Mouse (Mus musculus): Measurements from ENCODE around the gene Chmp2b. TPM values are rescaled to one million over a fixed set of nuclear protein-coding genes. Genes with fewer than 3 reads are reported as not detected.

Chmp2b gene
- polyA plus RNA-seq, 1 experiment from 2014 or later = 22.9 TPM

DNA sequence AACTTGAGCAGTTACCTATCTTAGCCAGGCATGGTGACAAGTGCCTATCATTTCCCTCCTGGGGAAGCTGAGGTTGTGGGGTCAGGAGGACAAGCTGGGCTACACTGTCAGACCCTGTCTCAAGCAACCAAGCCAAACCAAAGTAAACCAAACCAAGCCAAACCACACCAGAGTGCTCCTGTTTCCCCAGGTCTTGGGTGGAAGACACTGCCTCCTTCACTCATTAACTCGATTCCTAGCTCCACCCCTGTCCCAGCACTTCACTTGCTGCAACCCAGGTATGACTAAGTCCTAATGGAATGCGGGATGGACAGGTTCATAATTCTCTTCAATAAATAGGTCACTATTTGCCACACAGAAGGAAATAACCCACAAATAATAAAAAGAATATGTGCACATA lies 2.9 kb downstream of the Chmp2b start:
- Histone ChIP-seq H3K9me3 (replicated peaks) (no peaks in the 10 kb centered on the region), H3K27me3 (replicated peaks) (no peaks in the 10 kb centered on the region), H3K4me2 (no peak overlapping the region), H3K9ac (no peak overlapping the region), H3K27ac (no peak overlapping the region), H3K36me3 (no peaks in the 10 kb centered on the region), H3K4me1 (peaks cover 12% of the 10 kb centered on the region), H3K4me3 (no peak overlapping the region)
- ATAC-seq = no peak
- WGBS (ENCODE audit: insufficient replicate concordance) = 66% methylated on average over 2 of the region's 2 CpGs

DNA sequence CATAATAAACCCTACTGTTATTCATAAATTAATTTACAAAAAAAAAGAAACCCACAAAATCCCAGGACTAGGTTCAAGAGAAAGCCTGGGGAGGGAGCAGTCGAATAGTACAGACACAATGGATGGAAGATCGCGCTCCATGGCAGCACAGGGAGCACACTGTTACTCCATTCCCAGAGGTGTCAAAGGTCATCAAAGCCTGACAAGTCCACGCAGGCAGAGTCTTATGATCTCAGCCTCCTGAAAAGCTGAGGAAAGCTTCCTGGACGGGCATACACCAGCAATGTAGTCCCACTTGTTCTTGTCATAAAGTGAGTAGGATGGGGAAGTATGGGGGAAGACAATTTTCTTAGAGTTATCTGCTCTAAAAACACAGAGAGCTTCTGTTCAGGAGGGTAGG lies 5.2 kb downstream of the Chmp2b start:
- Histone ChIP-seq H3K4me3 (no peak overlapping the region), H3K4me1 (peaks cover 7% of the 10 kb centered on the region), H3K4me2 (no peak overlapping the region), H3K9me3 (replicated peaks) (no peaks in the 10 kb centered on the region), H3K36me3 (no peaks in the 10 kb centered on the region), H3K27me3 (replicated peaks) (no peaks in the 10 kb centered on the region), H3K9ac (no peak overlapping the region), H3K27ac (no peak overlapping the region)
- 75% methylated on average over 5 of the region's 5 CpGs for WGBS (ENCODE audit: insufficient replicate concordance)
- ATAC-seq = no peak

DNA sequence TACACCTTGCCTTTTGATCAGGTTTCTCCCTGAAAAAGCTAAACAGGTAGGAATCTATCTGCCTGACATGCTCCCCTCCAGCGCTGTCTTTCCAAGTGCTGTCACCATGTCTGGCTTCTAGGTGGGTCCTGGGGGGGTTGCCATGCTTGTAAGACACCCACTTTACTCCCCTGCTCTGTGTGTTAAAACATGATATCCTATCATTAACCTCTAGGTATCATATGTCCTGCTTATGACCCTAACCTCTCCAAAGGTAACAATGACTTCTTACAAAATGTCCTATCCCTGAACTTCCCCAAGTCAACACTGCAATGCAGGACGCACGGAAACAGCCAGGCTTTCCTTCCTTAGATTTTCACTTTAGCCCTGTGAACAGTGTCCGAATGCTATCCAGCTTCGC lies 8.3 kb downstream of the Chmp2b start:
- Histone ChIP-seq H3K4me1 (no peaks in the 10 kb centered on the region), H3K9ac (no peak overlapping the region), H3K36me3 (no peaks in the 10 kb centered on the region), H3K9me3 (replicated peaks) (no peaks in the 10 kb centered on the region), H3K4me2 (no peak overlapping the region), H3K27ac (no peak overlapping the region), H3K4me3 (no peak overlapping the region), H3K27me3 (replicated peaks) (no peaks in the 10 kb centered on the region)
- ATAC-seq = no peak
- WGBS (ENCODE audit: insufficient replicate concordance) = 69% methylated on average over 5 of the region's 5 CpGs

DNA sequence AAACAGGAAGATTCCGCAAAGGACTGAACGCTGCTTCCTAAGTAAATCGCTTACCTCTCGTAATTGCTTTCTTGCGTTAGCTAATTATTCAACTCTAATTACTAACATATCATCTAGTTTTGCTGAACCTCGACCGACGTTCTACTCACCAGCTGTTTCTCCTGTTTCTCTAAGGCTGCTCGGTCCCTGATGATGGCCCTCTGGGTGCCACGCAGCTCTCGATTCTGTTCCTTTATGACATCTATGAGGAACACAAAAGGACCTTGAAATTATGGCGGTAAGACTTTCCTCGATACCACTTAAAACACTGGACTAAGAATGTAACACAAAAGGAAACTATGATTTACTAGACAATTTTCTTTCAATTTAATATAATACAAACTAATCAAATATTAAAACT lies 11.7 kb downstream of the Chmp2b start:
- WGBS (ENCODE audit: insufficient replicate concordance) = 87% methylated on average over 13 of the region's 13 CpGs

DNA sequence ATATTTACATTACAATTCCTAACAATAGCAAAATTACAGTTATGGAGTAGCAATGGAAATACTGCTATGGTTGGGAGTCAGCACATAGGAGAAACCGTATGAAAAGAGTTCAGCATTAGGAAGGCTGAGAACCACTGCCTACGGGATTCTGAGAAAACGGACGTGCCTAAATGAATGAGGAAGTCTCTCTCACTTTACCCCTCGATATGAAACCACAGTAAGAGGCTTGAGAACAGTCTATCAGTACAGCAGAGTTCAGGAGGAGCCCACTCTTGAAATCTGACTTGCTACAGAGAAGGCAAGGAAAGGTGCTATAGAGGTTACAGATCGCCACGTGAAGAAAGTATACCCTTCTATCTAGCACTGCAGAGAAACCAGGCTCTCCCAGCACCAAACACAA lies 13.6 kb downstream of the Chmp2b start:
- no peak for ATAC-seq
- H3K9ac ChIP-seq = no peak overlapping the region
- no peak overlapping the region for H3K4me3 ChIP-seq
- 30% methylated on average over 7 of the region's 7 CpGs for WGBS (ENCODE audit: insufficient replicate concordance)
- H3K4me1 ChIP-seq = no peaks in the 10 kb centered on the region
- no peaks in the 10 kb centered on the region for H3K9me3 ChIP-seq (replicated peaks)
- H3K36me3 ChIP-seq = peaks cover 11% of the 10 kb centered on the region
- H3K4me2 ChIP-seq = no peak overlapping the region
- H3K27me3 ChIP-seq (replicated peaks) = no peaks in the 10 kb centered on the region
- no peak overlapping the region for H3K27ac ChIP-seq

More for the DNA sequence above, 11.7 kb downstream of the Chmp2b start:
- H3K9me3 ChIP-seq (replicated peaks) = no peaks in the 10 kb centered on the region
- H3K9ac ChIP-seq = no peak overlapping the region
- no peak overlapping the region for H3K4me3 ChIP-seq
- H3K36me3 ChIP-seq = no peaks in the 10 kb centered on the region; the same call in 1 of the 2 replicates
- no peak overlapping the region for H3K4me2 ChIP-seq
- no peaks in the 10 kb centered on the region for H3K4me1 ChIP-seq
- no peak for ATAC-seq
- no peaks in the 10 kb centered on the region for H3K27me3 ChIP-seq (replicated peaks)
- H3K27ac ChIP-seq = no peak overlapping the region

DNA sequence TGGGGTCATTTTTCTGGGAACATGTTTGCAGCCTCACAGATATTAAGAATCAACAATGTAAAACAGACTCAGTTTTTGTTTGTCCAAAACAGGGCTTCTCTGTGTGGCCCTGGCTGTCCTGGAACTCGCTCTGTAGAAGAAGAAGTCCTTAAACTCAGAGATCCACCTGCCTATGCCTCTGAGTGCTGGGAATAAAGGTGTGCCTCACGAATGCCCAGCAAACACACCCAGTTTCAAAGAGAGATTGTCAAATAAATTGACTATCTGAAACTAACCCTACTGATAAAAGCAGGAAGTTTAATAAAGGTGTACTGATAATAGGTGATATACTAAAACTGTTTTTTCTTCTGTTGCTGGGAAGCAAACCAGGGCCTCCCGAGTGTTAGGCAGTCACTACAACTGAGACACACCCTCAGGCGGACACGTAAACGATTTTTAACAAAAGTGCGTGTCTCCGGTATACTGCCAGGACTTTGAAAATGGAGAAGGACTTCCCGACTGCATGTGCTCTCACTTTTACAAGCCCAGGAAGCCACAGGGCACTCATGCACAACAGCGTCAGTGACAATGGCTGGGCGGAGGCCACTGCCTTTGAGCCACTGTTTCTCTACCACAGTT lies 18.7 kb downstream of the Chmp2b start:
- Histone ChIP-seq H3K4me1 (no peaks in the 10 kb centered on the region), H3K4me3 (no peak overlapping the region), H3K36me3 (peaks cover 29% of the 10 kb centered on the region), H3K9me3 (replicated peaks) (no peaks in the 10 kb centered on the region), H3K9ac (no peak overlapping the region), H3K27me3 (replicated peaks) (no peaks in the 10 kb centered on the region), H3K27ac (no peak overlapping the region), H3K4me2 (no peak overlapping the region)
- no peak for ATAC-seq
- WGBS (ENCODE audit: insufficient replicate concordance) = 82% methylated on average over 11 of the region's 11 CpGs

DNA sequence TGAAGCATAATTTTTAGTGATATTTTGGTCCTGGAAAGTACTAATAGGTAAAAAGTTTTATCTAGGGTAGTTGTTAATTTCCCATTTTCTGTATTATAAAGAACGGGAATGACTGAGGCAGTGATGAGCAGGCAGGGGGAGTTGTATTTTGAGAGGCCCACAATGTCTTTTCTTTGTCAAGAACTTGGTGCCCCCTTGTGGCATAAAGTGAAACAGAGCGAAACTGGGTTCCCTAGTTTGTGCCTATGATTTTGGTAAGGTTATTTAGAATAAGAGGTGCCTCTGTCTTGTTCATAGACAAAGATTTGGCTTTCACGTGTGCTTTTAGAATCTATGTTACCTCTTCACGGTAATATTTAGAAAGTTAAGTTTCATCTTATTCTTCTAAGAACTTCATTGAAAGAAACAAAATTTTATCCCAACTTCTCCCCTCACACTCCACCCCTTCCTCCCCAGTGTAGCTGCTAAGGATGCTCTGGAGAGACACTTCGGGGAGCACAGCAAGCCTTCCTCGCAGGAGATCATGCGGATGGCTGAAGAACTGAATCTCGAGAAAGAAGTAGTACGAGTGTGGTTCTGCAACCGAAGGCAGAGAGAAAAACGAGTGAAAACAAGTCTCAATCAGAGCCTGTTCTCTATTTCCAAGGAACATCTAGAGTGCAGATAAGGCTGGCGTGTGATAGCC lies 29.1 kb downstream of the Chmp2b start:
- 28% methylated on average over 12 of the region's 12 CpGs for WGBS (ENCODE audit: insufficient replicate concordance)

DNA sequence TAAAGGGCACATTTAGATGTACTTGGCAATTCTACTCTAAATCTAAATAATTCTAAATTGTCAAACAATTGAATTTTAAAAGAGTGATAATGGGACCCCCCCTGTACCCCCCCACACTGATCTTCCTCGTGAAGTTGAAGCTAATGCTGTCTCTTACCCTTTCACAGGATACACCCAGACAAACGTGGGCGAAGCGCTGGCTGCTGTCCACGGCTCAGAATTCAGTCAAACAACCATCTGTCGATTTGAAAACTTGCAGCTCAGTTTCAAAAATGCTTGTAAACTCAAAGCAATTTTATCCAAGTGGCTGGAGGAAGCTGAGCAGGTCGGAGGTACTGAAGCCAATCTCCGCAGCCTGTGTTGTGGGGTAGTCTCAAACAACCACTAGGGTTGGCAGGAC lies 30.9 kb downstream of the Chmp2b start:
- Histone ChIP-seq H3K27me3 (replicated peaks) (no peaks in the 10 kb centered on the region), H3K27ac (no peak overlapping the region), H3K4me2 (no peak overlapping the region), H3K36me3 (no peaks in the 10 kb centered on the region), H3K4me1 (no peaks in the 10 kb centered on the region), H3K9me3 (replicated peaks) (no peaks in the 10 kb centered on the region), H3K9ac (no peak overlapping the region), H3K4me3 (no peak overlapping the region)
- WGBS (ENCODE audit: insufficient replicate concordance) = 63% methylated on average over 8 of the region's 8 CpGs
- no peak for ATAC-seq

More for the DNA sequence above, 29.1 kb downstream of the Chmp2b start:
- no peak overlapping the region for H3K4me2 ChIP-seq
- H3K4me1 ChIP-seq = no peaks in the 10 kb centered on the region
- no peak overlapping the region for H3K9ac ChIP-seq
- H3K27me3 ChIP-seq (replicated peaks) = no peaks in the 10 kb centered on the region
- H3K27ac ChIP-seq = no peak overlapping the region
- peaks cover 3% of the 10 kb centered on the region; the same call in 1 of the 2 replicates for H3K36me3 ChIP-seq
- no peaks in the 10 kb centered on the region for H3K9me3 ChIP-seq (replicated peaks)
- H3K4me3 ChIP-seq = no peak overlapping the region
- ATAC-seq = no peak

DNA sequence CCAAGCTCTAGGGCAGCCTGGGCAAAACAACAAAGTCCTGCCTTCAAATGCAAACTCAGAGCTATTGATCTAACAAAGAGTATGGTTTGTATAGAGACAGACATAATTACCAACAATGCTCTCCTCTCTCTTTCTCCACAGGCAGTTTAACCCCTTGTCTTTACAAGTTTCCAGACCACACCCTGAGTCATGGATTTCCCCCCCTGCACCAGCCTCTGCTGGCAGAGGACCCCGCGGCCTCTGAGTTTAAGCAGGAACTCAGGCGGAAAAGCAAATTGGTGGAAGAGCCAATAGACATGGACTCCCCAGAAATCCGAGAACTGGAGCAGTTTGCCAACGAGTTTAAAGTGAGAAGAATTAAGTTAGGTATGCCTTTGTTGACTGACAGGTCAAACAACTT lies 32.9 kb downstream of the Chmp2b start:
- H3K27ac ChIP-seq = no peak overlapping the region
- H3K4me2 ChIP-seq = no peak overlapping the region
- no peaks in the 10 kb centered on the region for H3K9me3 ChIP-seq (replicated peaks)
- H3K9ac ChIP-seq = no peak overlapping the region
- no peak for ATAC-seq
- H3K36me3 ChIP-seq = no peaks in the 10 kb centered on the region
- 34% methylated on average over 5 of the region's 5 CpGs for WGBS (ENCODE audit: insufficient replicate concordance)
- no peak overlapping the region for H3K4me3 ChIP-seq
- H3K4me1 ChIP-seq = no peaks in the 10 kb centered on the region
- H3K27me3 ChIP-seq (replicated peaks) = no peaks in the 10 kb centered on the region

DNA sequence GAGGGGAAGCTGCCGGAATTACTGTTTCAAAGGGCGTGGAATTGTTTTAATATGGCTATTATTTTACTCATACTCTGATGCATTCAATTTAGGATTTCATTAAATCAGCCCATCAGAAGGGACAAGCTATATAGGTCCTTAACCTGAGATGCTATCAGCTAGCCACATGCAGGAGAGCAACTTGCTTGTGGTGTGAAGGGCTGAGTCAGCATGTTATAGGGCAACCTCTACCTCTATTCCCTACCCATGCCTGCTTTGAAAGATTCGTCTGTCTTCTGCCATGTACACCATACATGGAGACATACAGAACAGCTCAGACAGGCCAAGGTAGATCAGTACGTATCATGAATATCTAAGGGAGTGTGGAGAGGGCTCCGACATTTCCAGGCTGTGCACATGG lies 35.8 kb downstream of the Chmp2b start:
- Histone ChIP-seq H3K4me3 (no peak overlapping the region), H3K27ac (no peak overlapping the region), H3K9me3 (replicated peaks) (no peaks in the 10 kb centered on the region), H3K4me2 (no peak overlapping the region), H3K4me1 (no peaks in the 10 kb centered on the region), H3K9ac (no peak overlapping the region), H3K27me3 (replicated peaks) (no peaks in the 10 kb centered on the region), H3K36me3 (no peaks in the 10 kb centered on the region)
- 71% methylated on average over 5 of the region's 5 CpGs for WGBS (ENCODE audit: insufficient replicate concordance)
- ATAC-seq = no peak

DNA sequence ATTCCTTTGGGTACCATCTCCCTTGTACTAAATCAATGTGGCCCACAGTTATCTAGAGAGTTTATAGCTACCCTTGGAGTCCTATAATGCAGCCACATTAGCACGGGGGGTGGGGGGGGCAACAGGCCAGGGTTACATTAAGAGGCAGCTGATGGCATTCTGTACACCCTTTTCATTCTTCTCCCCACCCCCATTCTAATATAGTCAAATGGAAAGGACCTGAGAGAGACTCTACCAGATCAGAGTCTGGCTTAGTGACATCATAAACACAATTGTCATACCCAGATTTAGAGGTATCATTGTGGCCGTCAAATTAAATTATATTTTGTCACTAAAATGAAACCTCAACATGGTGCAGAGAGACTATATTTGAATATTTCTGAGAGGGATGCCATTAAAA lies 36.5 kb downstream of the Chmp2b start:
- no peak overlapping the region for H3K4me2 ChIP-seq
- no peaks in the 10 kb centered on the region for H3K9me3 ChIP-seq (replicated peaks)
- H3K9ac ChIP-seq = no peak overlapping the region
- H3K4me1 ChIP-seq = no peaks in the 10 kb centered on the region
- no peak overlapping the region for H3K27ac ChIP-seq
- no peak for ATAC-seq
- H3K27me3 ChIP-seq (replicated peaks) = no peaks in the 10 kb centered on the region
- H3K36me3 ChIP-seq = no peaks in the 10 kb centered on the region
- WGBS (ENCODE audit: insufficient replicate concordance) = 78% methylated on average over 2 of the region's 2 CpGs
- H3K4me3 ChIP-seq = no peak overlapping the region

DNA sequence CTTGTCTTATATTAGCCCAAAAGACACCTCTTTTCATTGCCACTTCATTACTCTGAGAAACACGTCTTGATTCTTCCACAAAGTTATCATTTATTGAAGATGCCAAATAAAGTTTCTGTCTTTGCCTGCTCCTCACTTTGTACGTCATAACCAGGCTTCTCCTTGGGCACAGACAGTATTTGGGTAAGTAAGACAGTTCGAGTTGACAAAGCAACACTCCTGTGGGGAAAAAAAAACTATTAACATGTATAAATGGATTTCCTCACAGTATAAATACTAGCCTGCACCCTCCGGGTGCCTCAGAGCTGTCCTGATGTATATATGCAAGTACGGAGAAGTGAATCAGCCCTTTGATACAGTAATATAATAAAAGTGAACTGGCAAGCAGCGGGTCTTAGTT lies 42.3 kb downstream of the Chmp2b start, which contains the start of gene Pou1f1:
Pou1f1 (plus strand) TSS at position 301 of the 400 bp plus-strand sequence.
- WGBS (ENCODE audit: insufficient replicate concordance) = 71% methylated on average over 6 of the region's 6 CpGs
- H3K4me1 ChIP-seq = no peaks in the 10 kb centered on the region
- no peaks in the 10 kb centered on the region for H3K27me3 ChIP-seq (replicated peaks)
- H3K9ac ChIP-seq = no peak within 1 kb of the TSS
- H3K9me3 ChIP-seq (replicated peaks) = no peaks in the 10 kb centered on the region
- no peak within 1 kb of the TSS for H3K4me2 ChIP-seq
- no peak for ATAC-seq
- H3K4me3 ChIP-seq = no peak within 1 kb of the TSS
- no peaks in the 10 kb centered on the region for H3K36me3 ChIP-seq
- H3K27ac ChIP-seq = no peak within 1 kb of the TSS
